Mouse (Mus musculus) hematopoietic stem cell, adult 5-6 weeks (primary cell): ENCODE measurements around the gene Dot1l. TPM values are rescaled to one million over a fixed set of nuclear protein-coding genes. Genes with fewer than 3 reads are reported as not detected.
A peak's percentile ranks its signal among the peaks of the same experiment; 100 is the strongest.

Experiments used
- ATAC-seq, 2 experiments: fragments of 125-278 bp in 1 of 2; replicated peaks in 1 of 2; 2 replicates each; pipeline ENCODE4 v1.8.0; 2016 to 2017; ENCODE audit warnings: inconsistent platforms in 2 of 2, mild to moderate bottlenecking in 2 of 2, moderate number of reproducible peaks in 2 of 2, low read depth in 1 of 2, moderate TSS enrichment in 1 of 2; ENCODE audit not compliant: low FRiP score in 2 of 2, poor library complexity in 2 of 2, severe bottlenecking in 2 of 2, insufficient read depth in 1 of 2, low TSS enrichment in 1 of 2
- total RNA-seq: library from RNA; stranded (forward); fragments of 172-1452, 232-1000 nt; gene quantifications from 2 replicates; pipeline ENCODE4 v1.2.3, GENCODE M21; 2017

Gene Dot1l
- total RNA-seq, 1 experiment from 2014 or later = 13.0 TPM

DNA sequence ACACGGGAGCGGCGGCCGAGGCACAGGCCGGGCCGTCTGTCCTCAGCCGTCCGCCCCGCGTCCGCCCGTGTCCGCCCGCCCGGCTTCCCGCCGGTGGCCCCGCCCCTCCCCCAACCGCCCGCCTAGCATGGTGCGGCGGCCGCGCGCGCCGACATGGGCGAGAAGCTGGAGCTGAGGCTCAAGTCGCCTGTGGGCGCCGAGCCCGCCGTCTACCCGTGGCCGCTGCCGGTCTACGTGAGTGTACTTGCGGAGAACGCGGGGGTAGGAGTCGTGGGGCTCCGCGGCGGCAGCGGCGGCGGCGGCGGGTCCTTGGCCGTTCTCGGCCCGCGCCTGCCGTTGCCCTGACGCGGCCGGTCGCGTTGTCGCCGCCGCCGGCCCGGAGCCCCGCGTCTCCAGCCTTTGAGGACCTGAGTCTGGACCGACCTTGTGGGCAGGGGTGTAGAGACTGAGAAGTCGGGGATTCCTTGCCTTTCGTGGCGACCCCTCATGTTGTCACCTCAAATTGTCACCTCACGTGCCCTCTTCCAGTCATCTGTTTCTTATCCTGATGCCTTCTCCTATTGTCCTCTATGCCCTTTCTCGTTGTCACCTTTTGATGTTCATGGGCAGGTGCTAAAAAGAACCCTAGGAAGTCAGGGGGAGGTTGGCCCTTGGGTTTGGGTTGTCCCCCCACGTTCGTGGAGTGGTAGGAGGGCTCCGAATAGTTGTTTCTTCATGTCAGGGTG lies 447 bp downstream of the Dot1l start:
- ATAC-seq = no peak

DNA sequence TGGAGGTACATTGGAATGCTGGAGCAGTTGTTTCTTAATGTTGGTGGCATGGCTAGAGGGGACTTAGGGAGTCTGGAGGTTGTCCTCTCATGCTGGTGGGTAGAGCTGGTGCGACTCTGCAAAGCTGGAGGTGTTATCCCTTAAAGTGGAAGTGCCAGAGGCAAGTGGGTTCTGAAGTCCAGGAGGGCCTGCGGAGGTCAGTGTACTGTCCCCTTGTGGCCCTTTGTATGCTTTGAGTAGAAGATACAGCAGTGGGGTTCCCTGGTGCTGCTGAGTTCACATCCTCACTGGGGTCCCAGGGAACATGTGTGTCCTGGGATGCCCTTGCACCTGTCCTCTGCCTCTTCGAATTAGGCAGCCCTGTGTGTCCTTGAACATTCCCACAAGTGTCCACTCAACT lies 1.1 kb downstream of the Dot1l start:
- no peak for ATAC-seq

DNA sequence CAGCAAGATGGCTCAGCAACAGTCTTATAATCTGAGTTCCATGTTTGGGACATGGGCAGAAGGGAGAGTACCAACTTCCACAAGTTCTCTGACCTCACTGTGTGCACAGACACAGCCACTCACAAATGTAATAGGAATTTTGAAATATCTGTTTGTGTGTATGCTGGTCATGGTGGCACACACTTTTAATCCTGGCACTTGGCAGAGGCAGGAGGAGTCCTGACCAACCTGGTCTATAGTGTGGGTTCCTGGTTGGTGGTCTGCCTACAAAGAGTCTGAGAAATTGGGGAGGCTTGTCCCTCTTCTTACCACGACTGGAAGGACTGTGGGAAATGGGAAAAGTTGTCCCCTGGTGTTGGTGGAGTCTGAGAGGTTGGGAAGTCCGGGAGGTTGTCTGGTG lies 1.5 kb downstream of the Dot1l start:
- no peak for ATAC-seq

DNA sequence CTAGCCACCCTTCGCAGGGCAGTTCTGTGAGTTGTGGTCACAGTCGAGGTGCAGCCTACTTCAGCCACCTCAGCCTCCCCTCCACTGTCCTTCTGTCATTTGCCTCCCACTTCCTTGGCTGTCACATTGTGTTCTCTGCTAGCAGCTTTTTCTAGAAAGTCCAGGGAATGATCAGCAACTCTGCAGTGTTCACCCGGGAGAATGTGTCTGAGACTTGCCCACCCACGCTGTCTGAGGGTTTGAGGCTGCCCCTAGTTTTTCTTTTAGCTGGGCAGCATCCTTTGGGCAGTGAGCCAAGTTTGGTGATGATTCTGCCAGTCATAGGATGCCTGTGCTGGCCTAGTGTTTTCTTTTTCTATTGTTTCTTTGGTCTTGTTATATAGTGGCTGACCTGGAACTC lies 2.0 kb downstream of the Dot1l start:
- no peak for ATAC-seq

DNA sequence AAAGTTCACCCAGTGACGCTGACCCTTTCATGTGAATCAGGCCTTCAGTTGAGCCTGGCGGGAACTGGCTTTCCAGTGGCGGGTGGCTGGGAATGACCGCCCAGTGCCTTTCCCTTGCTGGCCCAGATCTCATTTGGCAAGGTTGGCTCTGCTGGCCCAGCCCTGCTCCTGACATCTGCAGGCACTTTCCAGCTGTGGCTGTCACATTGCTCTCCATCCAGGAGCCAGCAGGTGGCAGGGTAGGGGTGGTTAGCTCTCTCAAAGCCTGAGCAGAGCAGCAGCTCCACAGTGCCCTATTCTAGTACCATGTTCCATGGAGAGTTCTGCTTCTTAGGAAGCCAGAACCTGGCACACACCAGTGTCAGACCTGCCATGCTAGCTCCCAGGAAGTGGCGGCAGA lies 2.7 kb downstream of the Dot1l start:
- peak; percentile 65 to 81 for ATAC-seq

DNA sequence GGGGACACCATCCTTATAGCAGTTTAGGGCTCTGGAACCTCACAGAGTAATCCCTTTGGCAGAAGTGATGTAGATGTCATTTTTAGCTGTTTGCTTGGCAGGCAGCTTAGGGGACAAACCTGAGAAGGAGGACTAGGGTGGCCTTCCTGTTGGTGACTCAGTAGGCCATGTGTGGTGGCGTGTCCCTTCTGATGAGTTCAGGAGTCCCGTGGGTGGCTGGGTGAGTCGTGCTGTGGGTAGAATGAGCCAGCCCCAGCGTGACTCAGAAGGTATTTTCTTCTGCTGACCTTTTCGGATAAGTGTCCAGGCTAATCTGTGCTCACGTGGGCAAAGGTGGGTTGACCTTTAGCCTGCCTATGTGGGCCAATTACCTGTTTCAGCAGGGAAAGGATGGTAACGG lies 3.6 kb downstream of the Dot1l start:
- no peak for ATAC-seq

DNA sequence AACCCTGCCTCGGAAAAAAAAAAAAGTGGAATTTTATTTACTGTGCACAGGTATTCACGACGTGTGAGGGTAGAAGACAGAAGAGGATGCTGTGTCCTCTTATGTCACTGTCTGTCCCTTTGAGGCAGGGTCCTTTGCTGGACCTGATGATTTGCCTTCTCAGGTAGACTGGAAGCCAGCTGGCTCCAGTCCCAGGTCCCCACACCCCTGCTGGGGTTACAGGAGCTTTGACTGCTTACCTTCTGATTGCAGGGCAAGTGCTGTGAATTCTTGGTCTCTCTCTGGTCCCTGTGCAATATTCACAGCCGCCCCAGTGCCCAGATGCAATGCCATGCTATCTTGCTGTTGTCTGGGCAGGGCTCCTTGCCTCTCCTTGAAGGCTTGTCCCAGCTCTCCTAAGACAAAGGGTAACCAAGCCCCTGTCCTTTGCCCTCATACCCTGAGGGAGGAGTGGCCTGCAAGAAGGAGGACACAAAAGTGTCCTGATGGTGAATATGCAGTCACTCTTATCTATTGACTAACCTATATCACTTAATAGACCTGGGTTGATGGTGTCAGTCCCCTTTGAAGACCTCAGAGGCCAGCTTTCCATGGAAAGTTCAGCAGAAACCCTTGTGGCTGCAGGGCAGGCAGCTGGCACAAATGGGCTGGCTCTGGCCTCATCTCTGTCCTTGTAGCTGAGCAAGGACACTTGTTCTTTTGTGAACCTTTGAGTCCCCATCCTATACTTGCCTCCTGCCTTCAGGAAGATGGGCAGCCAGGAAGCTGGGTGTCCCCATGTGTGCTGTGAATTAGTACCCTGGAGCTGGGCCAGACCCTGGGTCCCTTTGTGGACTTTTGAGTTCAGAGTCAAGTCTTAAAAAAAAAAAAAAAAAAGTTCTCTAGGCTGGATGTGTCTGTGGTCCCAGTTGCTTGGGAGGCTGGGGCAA lies 5.9 kb downstream of the Dot1l start:
- no peak for ATAC-seq

DNA sequence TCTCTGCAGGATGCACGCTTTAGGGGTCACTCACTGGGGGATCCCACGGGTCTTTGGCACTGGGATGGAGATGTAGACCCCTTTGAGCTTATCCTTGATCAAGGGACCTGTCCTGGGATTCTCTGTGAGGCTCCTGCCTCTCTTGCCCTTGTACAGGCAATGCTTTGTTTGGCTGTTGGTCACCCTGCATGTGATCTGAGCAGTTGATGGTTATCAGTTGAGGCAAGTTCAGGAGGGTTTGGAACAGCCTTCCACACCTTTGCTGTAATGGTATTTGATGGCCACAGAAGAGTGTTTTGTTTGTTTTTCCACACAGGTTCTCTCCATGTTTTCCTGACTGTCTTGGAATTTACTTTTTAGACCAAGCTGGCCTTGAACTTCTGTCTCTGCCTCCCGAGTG lies 6.8 kb downstream of the Dot1l start:
- ATAC-seq = no peak

DNA sequence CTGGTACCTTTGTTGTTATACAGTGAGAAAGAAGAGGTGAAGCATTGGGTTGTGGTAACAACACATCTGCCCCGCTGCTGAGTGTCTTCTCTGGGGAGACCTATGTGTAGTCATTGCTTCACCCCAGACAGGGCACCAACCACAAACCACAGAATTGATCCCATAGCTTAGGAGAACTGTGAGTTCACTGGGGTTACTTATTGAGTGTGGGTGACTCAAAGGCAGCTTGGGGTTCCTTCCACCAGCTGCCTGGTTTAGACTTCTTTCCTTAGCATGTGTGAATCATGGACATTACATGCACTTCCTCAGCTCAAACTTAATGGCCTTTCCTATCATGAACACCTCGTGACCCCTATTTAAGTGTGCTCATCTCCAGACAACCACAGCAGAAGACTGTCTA lies 8.5 kb downstream of the Dot1l start:
- peak in 1 of 2 experiments; percentile 27; a peak in 1 of 4 replicates for ATAC-seq

DNA sequence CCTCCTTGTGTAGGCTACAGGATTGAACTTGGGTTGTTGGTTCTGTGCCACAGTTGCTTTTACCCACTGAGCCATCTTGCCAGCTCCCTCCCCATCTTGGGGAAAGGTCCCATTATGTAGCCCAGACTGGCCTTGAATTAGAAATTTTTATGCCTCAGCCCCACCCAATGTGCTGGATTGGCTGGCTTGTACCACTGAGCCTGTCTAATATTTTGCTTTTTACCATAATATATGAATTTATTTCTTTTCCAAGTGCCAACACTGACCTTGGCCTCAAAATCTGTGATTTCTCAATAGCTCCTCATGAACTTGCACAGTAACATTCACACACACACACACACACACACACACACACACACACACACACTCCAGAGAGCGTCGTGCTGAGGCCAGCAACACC lies 10.7 kb downstream of the Dot1l start:
- no peak for ATAC-seq

DNA sequence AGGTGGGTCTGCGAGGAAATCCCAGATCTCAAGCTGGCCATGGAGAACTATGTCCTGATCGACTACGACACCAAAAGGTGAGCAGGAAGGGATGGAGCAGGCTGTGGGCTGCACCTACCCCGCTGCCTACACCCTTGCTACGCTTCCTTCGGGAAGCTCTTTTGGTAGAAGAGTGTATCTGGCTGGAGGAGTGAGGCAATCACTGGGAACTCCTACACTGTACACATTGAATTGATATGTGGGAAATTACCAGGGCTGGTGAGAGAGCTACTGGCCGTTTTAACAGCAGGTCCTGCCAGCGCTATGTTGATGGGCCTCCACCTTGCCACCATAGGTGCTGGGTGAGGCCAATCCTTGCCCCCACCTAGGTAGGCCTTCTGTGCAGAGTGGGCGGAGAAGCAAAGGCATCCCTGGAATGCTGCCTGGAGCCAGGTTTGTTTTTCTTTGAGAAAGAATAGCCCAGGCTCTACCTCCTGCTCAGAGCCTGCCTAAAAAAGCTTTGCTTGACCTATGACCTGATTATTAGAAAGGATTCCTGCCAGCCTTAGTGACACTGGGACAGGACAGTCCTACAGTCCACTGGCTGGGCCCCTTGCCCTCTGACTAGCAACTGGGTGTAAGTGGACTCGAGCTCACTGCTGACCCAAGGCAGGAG lies 11.3 kb downstream of the Dot1l start:
- ATAC-seq = no peak

DNA sequence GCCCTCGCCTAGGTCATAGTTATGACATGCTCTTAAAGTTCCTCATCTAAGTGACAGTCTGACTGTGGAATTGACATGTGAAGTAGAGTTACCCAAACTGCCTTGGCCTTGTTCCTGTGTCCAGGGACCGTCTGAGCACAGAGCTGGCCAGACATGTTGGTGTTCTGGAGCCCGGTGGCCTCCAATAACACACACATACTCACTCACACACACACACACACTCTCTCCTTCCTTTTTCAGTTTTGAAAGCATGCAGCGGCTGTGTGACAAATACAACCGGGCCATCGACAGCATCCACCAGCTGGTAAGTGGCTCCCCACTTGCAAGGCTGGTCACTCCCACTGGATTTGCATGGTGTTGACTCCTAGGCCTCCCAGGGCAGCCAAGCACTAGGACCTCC lies 13.4 kb downstream of the Dot1l start:
- no peak for ATAC-seq

DNA sequence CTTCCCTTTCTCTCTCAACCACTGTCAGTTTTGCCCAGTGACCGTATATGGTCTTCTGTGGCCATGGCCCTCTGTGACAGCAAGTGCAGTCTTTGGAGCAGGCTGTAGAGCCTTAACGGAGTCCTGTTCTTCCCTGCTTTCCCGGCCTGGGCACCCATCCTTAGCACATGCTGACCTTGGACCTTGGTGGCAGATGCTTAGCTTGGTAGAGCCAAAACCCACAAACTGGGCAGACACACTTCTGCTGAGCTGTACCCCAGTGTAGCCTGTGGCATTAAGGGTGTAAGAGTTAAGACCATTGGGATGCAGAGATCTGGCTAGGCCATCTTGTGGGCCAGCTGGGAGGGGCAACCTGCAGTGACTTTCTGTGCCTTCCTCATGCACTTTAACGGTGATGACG lies 18.8 kb downstream of the Dot1l start:
- ATAC-seq = no peak

DNA sequence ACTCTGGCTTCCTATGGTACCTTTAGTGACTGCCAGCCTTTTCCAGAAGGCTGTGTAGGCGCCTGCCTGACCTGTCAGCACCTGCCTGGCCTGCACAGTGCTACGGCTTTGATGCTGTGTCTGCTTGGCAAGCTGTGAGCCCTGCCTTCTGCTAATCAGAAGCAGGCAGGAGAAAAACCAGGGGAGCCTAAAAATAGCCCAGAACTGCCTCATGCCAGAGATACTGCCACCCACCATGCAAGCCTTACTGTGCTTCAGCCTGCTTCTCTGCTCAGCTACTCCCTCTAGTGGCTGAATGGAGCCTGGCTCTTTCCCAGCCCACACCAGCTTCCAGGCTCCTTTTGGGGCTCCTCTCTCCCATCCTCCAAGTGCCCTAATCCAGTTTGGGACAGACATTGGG lies 19.5 kb downstream of the Dot1l start:
- peak; percentile 77 to 91 for ATAC-seq

DNA sequence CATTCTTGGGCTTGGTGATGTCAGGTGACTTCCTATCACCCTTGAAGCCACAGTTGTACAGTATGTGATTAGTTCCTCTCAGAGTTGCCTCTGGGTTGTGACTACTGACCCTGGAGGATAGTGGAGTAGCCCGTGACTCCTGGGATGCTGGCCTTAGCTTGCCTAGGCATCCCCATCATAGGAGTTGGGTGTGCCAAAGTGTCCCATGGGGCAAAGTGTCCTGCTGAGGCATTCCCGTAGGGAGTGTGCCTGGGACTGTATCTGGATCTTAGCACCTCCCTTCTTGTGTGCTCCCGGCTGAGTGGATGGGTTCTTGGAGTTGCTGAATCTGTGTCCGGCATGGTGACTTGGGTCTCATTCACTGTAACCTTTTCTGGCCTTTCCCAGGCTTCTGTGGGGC lies 20.0 kb downstream of the Dot1l start:
- no peak for ATAC-seq

DNA sequence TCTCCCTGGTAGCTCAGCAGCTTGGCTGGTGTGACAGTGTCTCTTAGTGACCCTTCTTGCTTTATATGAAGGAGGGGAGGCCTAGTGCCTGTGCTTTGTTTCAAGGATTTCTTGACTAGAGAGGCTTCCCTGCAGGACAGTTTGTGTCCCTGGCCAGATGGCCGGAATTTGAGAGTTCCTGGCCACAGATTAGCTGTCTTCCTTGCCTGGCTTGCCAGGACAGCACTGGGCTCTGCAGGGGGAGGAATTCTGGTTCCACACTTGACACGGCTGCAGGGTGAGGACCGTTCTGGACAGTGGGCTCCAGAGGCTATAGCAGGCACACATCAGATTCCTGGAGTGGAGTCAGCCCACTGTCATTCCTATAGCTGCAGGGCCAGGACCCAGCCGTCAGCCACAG lies 20.7 kb downstream of the Dot1l start:
- no peak for ATAC-seq

DNA sequence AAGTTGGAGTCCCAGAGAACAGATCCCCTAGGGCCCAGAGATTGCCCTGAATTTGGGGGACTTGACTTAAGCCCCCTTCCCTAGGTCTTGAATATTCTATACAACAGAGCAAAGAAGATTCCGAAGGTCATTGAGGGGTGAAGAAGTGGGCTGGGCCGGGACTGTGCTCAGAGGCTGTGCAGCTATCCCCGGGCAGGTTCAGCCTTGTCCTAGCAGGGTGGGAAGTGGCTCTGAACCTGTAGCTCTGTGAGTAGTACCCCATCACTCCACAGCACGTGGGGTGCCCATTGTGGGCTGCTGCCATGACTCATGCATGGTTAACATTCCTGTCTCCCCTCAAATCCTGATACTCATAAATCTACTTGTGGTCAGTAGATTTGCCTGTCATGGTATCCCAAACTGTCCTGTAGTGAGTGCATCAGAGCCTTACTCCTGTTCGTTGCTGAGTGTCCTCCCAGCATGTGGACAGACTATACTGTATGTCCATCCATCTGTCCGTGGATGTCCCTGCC lies 21.4 kb downstream of the Dot1l start:
- ATAC-seq = no peak

DNA sequence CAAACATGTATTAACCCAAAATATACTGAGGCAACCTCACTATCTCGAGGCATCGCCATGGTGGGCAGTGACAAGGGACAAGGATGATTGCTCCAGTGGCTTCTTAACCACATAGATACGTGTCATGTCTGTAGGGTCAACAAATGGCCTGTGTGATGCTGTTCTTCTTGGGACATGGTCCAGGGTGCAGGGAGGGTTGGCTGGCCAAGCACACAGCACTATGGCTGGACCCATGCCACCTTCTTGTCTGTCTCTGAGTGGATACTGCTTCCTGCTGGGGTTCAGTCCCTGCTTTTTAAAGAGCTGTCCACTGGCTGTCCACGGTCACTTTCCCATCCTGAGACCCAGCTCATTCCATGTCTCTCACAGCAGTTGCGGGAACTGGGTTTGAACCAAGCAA lies 22.1 kb downstream of the Dot1l start:
- no peak for ATAC-seq
